Mouse (Mus musculus) embryonic facial prominence, embryonic 10.5 days (tissue): Measurements from ENCODE around the gene Rbms3. TPM values are rescaled to one million over a fixed set of nuclear protein-coding genes. Genes with fewer than 3 reads are reported as not detected.

Source experiments
- DNase-seq: peaks from one replicate; pipeline ENCODE4 v3.0.0-alpha.2; 2017; ENCODE audit warnings: low spot score
- H3K27ac ChIP-seq: fragments of 300-500 bp; sonication (generic); replicated peaks from 2 replicates; pipeline ENCODE4 v1.5.1; 2016; ENCODE audit warnings: mild to moderate bottlenecking
- H3K27me3 ChIP-seq: fragments of 300-500 bp; sonication (generic); replicated peaks from 2 replicates; pipeline ENCODE4 v1.6.1; 2016; ENCODE audit warnings: low read depth, mild to moderate bottlenecking; ENCODE audit not compliant: poor library complexity, severe bottlenecking
- H3K36me3 ChIP-seq: fragments of 300-500 bp; sonication (generic); replicated peaks from 2 replicates; pipeline ENCODE4 v1.6.1; 2016; ENCODE audit warnings: mild to moderate bottlenecking, moderate library complexity
- H3K4me1 ChIP-seq: fragments of 300-500 bp; sonication (generic); 2 replicates; pipeline ENCODE4 v1.6.1; 2016
- H3K4me3 ChIP-seq: fragments of 300-500 bp; sonication (generic); 2 replicates; pipeline ENCODE4 v1.5.1; 2016; ENCODE audit warnings: mild to moderate bottlenecking, moderate library complexity
- H3K9me3 ChIP-seq: fragments of 300-500 bp; sonication (generic); 2 replicates; pipeline ENCODE4 v1.6.1; 2016; ENCODE audit warnings: mild to moderate bottlenecking
- WGBS: fragments of 180-500 bp; shearing (Covaris S2); methylation state at CpG from one replicate; pipeline ENCODE4 v1.1.7; 2016; 5-methylcytosine and 5-hydroxymethylcytosine counted together
- polyA plus RNA-seq: library from polyadenylated mRNA; unstranded; fragments of >200 nt; fragmentation: Nextera tagmentation; extraction: Ambion mirVana; gene quantifications from 2 replicates; pipeline ENCODE4 v1.2.1, GENCODE M21; 2016

Rbms3 gene
- polyA plus RNA-seq, 1 experiment from 2014 or later, result 29.9 TPM

GRCm38 (mm10) chr9:117234726-117235075 lies 395.0 kb downstream of the Rbms3 start:
- H3K9me3 ChIP-seq, result no peaks in the 10 kb centered on the region
- 75% methylated on average over 6 of the region's 6 CpGs for WGBS
- H3K36me3 ChIP-seq, result peaks cover 4% of the 10 kb centered on the region; the same call in 1 of the 2 replicates
- H3K4me3 ChIP-seq, result no peak overlapping the region
- H3K4me1 ChIP-seq, result peaks cover 4% of the 10 kb centered on the region; the same call in 1 of the 2 replicates
- H3K27ac ChIP-seq, result no peak overlapping the region
- DNase-seq, result no peak
- H3K27me3 ChIP-seq, result no peaks in the 10 kb centered on the region

- H3K9me3 ChIP-seq, result no peaks in the 10 kb centered on the region
- WGBS, result 93% methylated on average over 5 of the region's 5 CpGs
Measured at GRCm38 (mm10) chr9:117234065-117234725, 395.5 kb downstream of the Rbms3 start.

GRCm38 (mm10) chr9:117222741-117223140 lies 407.0 kb downstream of the Rbms3 start:
- H3K27ac ChIP-seq, result no peak overlapping the region
- 69% methylated on average over 8 of the region's 8 CpGs for WGBS
- DNase-seq, result no peak
- H3K9me3 ChIP-seq, result no peaks in the 10 kb centered on the region
- H3K27me3 ChIP-seq, result no peaks in the 10 kb centered on the region
- peaks cover 7% of the 10 kb centered on the region for H3K4me1 ChIP-seq
- peaks cover 6% of the 10 kb centered on the region; the same call in 1 of the 2 replicates for H3K36me3 ChIP-seq
- H3K4me3 ChIP-seq, result no peak overlapping the region

More at GRCm38 (mm10) chr9:117234065-117234725, 395.5 kb downstream of the Rbms3 start:
- Histone ChIP-seq H3K27me3 (no peaks in the 10 kb centered on the region), H3K4me1 (peaks cover 4% of the 10 kb centered on the region; the same call in 1 of the 2 replicates), H3K27ac (no peak overlapping the region), H3K4me3 (no peak overlapping the region), H3K36me3 (peaks cover 4% of the 10 kb centered on the region; the same call in 1 of the 2 replicates)
- no peak for DNase-seq

- 85% methylated on average over 4 of the region's 4 CpGs for WGBS
- H3K27ac ChIP-seq, result no peak overlapping the region
- 0 out of 2 replicates have a peak, but pooled peaks cover 2% of the 10 kb centered on the region for H3K36me3 ChIP-seq
- H3K9me3 ChIP-seq, result no peaks in the 10 kb centered on the region
- no peaks in the 10 kb centered on the region for H3K27me3 ChIP-seq
- peaks cover 14% of the 10 kb centered on the region for H3K4me1 ChIP-seq
- H3K4me3 ChIP-seq, result no peak overlapping the region
- DNase-seq, result no peak
Measured at GRCm38 (mm10) chr9:117221481-117221880, 408.2 kb downstream of the Rbms3 start.

- Histone ChIP-seq H3K27me3 (no peaks in the 10 kb centered on the region), H3K36me3 (no peaks in the 10 kb centered on the region), H3K9me3 (no peaks in the 10 kb centered on the region), H3K27ac (no peak overlapping the region), H3K4me3 (no peak overlapping the region), H3K4me1 (peaks cover 22% of the 10 kb centered on the region)
- DNase-seq, result no peak
- WGBS, result 83% methylated on average over 9 of the region's 9 CpGs
Measured at GRCm38 (mm10) chr9:117216026-117216755, 413.5 kb downstream of the Rbms3 start.

- Histone ChIP-seq H3K27ac (no peak overlapping the region), H3K27me3 (no peaks in the 10 kb centered on the region), H3K36me3 (no peaks in the 10 kb centered on the region), H3K4me1 (peaks cover 15% of the 10 kb centered on the region; the same call in 1 of the 2 replicates), H3K9me3 (no peaks in the 10 kb centered on the region), H3K4me3 (no peak overlapping the region)
- DNase-seq, result no peak
- 75% methylated on average over 4 of the region's 4 CpGs for WGBS
Measured at GRCm38 (mm10) chr9:117212023-117212422, 417.7 kb downstream of the Rbms3 start.

GRCm38 (mm10) chr9:117210344-117210743 lies 419.4 kb downstream of the Rbms3 start:
- H3K36me3 ChIP-seq, result no peaks in the 10 kb centered on the region
- no peaks in the 10 kb centered on the region for H3K27me3 ChIP-seq
- H3K9me3 ChIP-seq, result no peaks in the 10 kb centered on the region
- no peak for DNase-seq
- H3K27ac ChIP-seq, result no peak overlapping the region
- WGBS, result 73% methylated on average over 2 of the region's 2 CpGs
- H3K4me1 ChIP-seq, result peaks cover 16% of the 10 kb centered on the region
- no peak overlapping the region for H3K4me3 ChIP-seq

GRCm38 (mm10) chr9:117205395-117205794 lies 424.3 kb downstream of the Rbms3 start:
- DNase-seq, result peak; percentile 24
- 41% methylated on average over 6 of the region's 6 CpGs for WGBS
- no peaks in the 10 kb centered on the region for H3K36me3 ChIP-seq
- no peaks in the 10 kb centered on the region for H3K27me3 ChIP-seq
- H3K9me3 ChIP-seq, result no peaks in the 10 kb centered on the region
- no peak overlapping the region for H3K4me3 ChIP-seq
- H3K4me1 ChIP-seq, result peaks cover 14% of the 10 kb centered on the region
- H3K27ac ChIP-seq, result no peak overlapping the region; the same call in 1 of the 2 replicates

- no peak overlapping the region for H3K27ac ChIP-seq
- no peak for DNase-seq
- WGBS, result 92% methylated on average over 7 of the region's 7 CpGs
- H3K27me3 ChIP-seq, result no peaks in the 10 kb centered on the region
- H3K4me3 ChIP-seq, result no peak overlapping the region
- peaks cover 3% of the 10 kb centered on the region for H3K4me1 ChIP-seq
- H3K36me3 ChIP-seq, result peaks cover 8% of the 10 kb centered on the region; the same call in 1 of the 2 replicates
- H3K9me3 ChIP-seq, result no peaks in the 10 kb centered on the region
Measured at GRCm38 (mm10) chr9:117200067-117200658, 429.6 kb downstream of the Rbms3 start.

GRCm38 (mm10) chr9:117197531-117197930 lies 432.2 kb downstream of the Rbms3 start:
- no peak for DNase-seq
- 86% methylated on average over 3 of the region's 3 CpGs for WGBS

GRCm38 (mm10) chr9:117192565-117193540 lies 436.9 kb downstream of the Rbms3 start:
- Histone ChIP-seq H3K27ac (peak overlapping the region; percentile 82), H3K9me3 (no peaks in the 10 kb centered on the region), H3K4me3 (no peak overlapping the region), H3K4me1 (peaks cover 12% of the 10 kb centered on the region), H3K36me3 (peaks cover 7% of the 10 kb centered on the region; the same call in 1 of the 2 replicates), H3K27me3 (no peaks in the 10 kb centered on the region)
- WGBS, result 77% methylated on average over 14 of the region's 14 CpGs
- peak; percentile 35 for DNase-seq

More at GRCm38 (mm10) chr9:117197531-117197930, 432.2 kb downstream of the Rbms3 start:
- Histone ChIP-seq H3K36me3 (peaks cover 8% of the 10 kb centered on the region; the same call in 1 of the 2 replicates), H3K4me1 (peaks cover 7% of the 10 kb centered on the region), H3K4me3 (no peak overlapping the region), H3K27me3 (no peaks in the 10 kb centered on the region), H3K9me3 (no peaks in the 10 kb centered on the region), H3K27ac (no peak overlapping the region)
